Mouse (Mus musculus): ENCODE measurements at regions not wholly inside any gene's neighbourhood (a gene's known extent, or its start where the extent isn't known, plus 50 kb on each side); places are given as distances from the start of the nearest gene placed in this dataset.

GRCm38 (mm10) chr13:5448601-5449000 lies 412.7 kb upstream of the Klf6 start:
- Histone ChIP-seq H3K4me3 (ENCODE audit: extremely low read depth, insufficient read depth, insufficient read length) (no peak overlapping the region), H3K4me1 (ENCODE audit: control insufficient read depth, insufficient read depth, insufficient read length) (0 out of 2 replicates have a peak, but pooled peaks cover 3% of the 10 kb centered on the region), H3K36me3 (ENCODE audit: control insufficient read depth, insufficient read depth, low read length) (no peaks in the 10 kb centered on the region), H3K27me3 (ENCODE audit: control insufficient read depth, insufficient read depth, low read length) (no peaks in the 10 kb centered on the region), H3K27ac (ENCODE audit: insufficient read depth, low read length) (no peak overlapping the region)
- DNase-seq (ENCODE audit: low read depth in 1 of 2, low spot score in 2 of 2) = no peak
- WGBS = 89% methylated on average over 1 of the region's 1 CpGs
- TF ChIP-seq POLR2A (IDR thresholded peaks at IDR 0.05; ENCODE audit: low read depth, low read length) = no peak
- no peak for TF ChIP-seq CTCF (IDR thresholded peaks at IDR 0.05; ENCODE audit: extremely low read depth, insufficient read depth, insufficient read length, insufficient replicate concordance)

GRCm38 (mm10) chr13:5480779-5481178 lies 380.5 kb upstream of the Klf6 start:
- no peaks in the 10 kb centered on the region for H3K4me1 ChIP-seq (ENCODE audit: control insufficient read depth, insufficient read depth, insufficient read length)
- TF ChIP-seq POLR2A (IDR thresholded peaks at IDR 0.05; ENCODE audit: low read depth, low read length) = no peak
- H3K27me3 ChIP-seq (ENCODE audit: control insufficient read depth, insufficient read depth, low read length) = no peaks in the 10 kb centered on the region
- DNase-seq (ENCODE audit: low read depth in 1 of 2, low spot score in 2 of 2) = no peak
- WGBS = 76% methylated on average over 2 of the region's 2 CpGs
- no peaks in the 10 kb centered on the region for H3K36me3 ChIP-seq (ENCODE audit: control insufficient read depth, insufficient read depth, low read length)
- H3K4me3 ChIP-seq (ENCODE audit: extremely low read depth, insufficient read depth, insufficient read length) = no peak overlapping the region
- no peak overlapping the region for H3K27ac ChIP-seq (ENCODE audit: insufficient read depth, low read length)

GRCm38 (mm10) chr13:5492266-5492665 lies 369.0 kb upstream of the Klf6 start:
- Histone ChIP-seq H3K4me3 (ENCODE audit: extremely low read depth, insufficient read depth, insufficient read length) (no peak overlapping the region), H3K4me1 (ENCODE audit: control insufficient read depth, insufficient read depth, insufficient read length) (no peaks in the 10 kb centered on the region), H3K27ac (ENCODE audit: insufficient read depth, low read length) (no peak overlapping the region), H3K36me3 (ENCODE audit: control insufficient read depth, insufficient read depth, low read length) (no peaks in the 10 kb centered on the region), H3K27me3 (ENCODE audit: control insufficient read depth, insufficient read depth, low read length) (no peaks in the 10 kb centered on the region)
- no peak for TF ChIP-seq POLR2A (IDR thresholded peaks at IDR 0.05; ENCODE audit: low read depth, low read length)
- no peak for TF ChIP-seq CTCF (IDR thresholded peaks at IDR 0.05; ENCODE audit: extremely low read depth, insufficient read depth, insufficient read length, insufficient replicate concordance)
- WGBS = 88% methylated on average over 1 of the region's 1 CpGs
- no peak for DNase-seq (ENCODE audit: low read depth in 1 of 2, low spot score in 2 of 2)

- DNase-seq (ENCODE audit: low read depth in 1 of 2, low spot score in 2 of 2) = no peak
- H3K4me1 ChIP-seq (ENCODE audit: control insufficient read depth, insufficient read depth, insufficient read length) = no peaks in the 10 kb centered on the region
- TF ChIP-seq POLR2A (IDR thresholded peaks at IDR 0.05; ENCODE audit: low read depth, low read length) (no peak), CTCF (IDR thresholded peaks at IDR 0.05; ENCODE audit: extremely low read depth, insufficient read depth, insufficient read length, insufficient replicate concordance) (no peak)
- no peaks in the 10 kb centered on the region for H3K27me3 ChIP-seq (ENCODE audit: control insufficient read depth, insufficient read depth, low read length)
- H3K36me3 ChIP-seq (ENCODE audit: control insufficient read depth, insufficient read depth, low read length) = no peaks in the 10 kb centered on the region
- H3K27ac ChIP-seq (ENCODE audit: insufficient read depth, low read length) = no peak overlapping the region
- no peak overlapping the region for H3K4me3 ChIP-seq (ENCODE audit: extremely low read depth, insufficient read depth, insufficient read length)
Observed at GRCm38 (mm10) chr13:5497535-5497934, 363.7 kb upstream of the Klf6 start.

- TF ChIP-seq CTCF (IDR thresholded peaks at IDR 0.05; ENCODE audit: extremely low read depth, insufficient read depth, insufficient read length, insufficient replicate concordance) = no peak
- no peak for TF ChIP-seq POLR2A (IDR thresholded peaks at IDR 0.05; ENCODE audit: low read depth, low read length)
- no peak overlapping the region for H3K4me3 ChIP-seq (ENCODE audit: extremely low read depth, insufficient read depth, insufficient read length)
- H3K4me1 ChIP-seq (ENCODE audit: control insufficient read depth, insufficient read depth, insufficient read length) = no peaks in the 10 kb centered on the region
- no peaks in the 10 kb centered on the region for H3K27me3 ChIP-seq (ENCODE audit: control insufficient read depth, insufficient read depth, low read length)
- DNase-seq (ENCODE audit: low read depth in 1 of 2, low spot score in 2 of 2) = no peak
- no peak overlapping the region for H3K27ac ChIP-seq (ENCODE audit: insufficient read depth, low read length)
- H3K36me3 ChIP-seq (ENCODE audit: control insufficient read depth, insufficient read depth, low read length) = no peaks in the 10 kb centered on the region
Observed at GRCm38 (mm10) chr13:5511784-5512183, 349.5 kb upstream of the Klf6 start.

GRCm38 (mm10) chr13:5515552-5515951 lies 345.7 kb upstream of the Klf6 start:
- no peaks in the 10 kb centered on the region for H3K4me1 ChIP-seq (ENCODE audit: control insufficient read depth, insufficient read depth, insufficient read length)
- no peak for DNase-seq (ENCODE audit: low read depth in 1 of 2, low spot score in 2 of 2)
- H3K27me3 ChIP-seq (ENCODE audit: control insufficient read depth, insufficient read depth, low read length) = no peaks in the 10 kb centered on the region
- no peak overlapping the region for H3K4me3 ChIP-seq (ENCODE audit: extremely low read depth, insufficient read depth, insufficient read length)
- no peak overlapping the region for H3K27ac ChIP-seq (ENCODE audit: insufficient read depth, low read length)
- no peaks in the 10 kb centered on the region for H3K36me3 ChIP-seq (ENCODE audit: control insufficient read depth, insufficient read depth, low read length)
- 79% methylated on average over 2 of the region's 2 CpGs for WGBS
- TF ChIP-seq CTCF (IDR thresholded peaks at IDR 0.05; ENCODE audit: extremely low read depth, insufficient read depth, insufficient read length, insufficient replicate concordance) (no peak), POLR2A (IDR thresholded peaks at IDR 0.05; ENCODE audit: low read depth, low read length) (no peak)

GRCm38 (mm10) chr13:5516088-5516487 lies 345.2 kb upstream of the Klf6 start:
- Histone ChIP-seq H3K36me3 (ENCODE audit: control insufficient read depth, insufficient read depth, low read length) (no peaks in the 10 kb centered on the region), H3K4me1 (ENCODE audit: control insufficient read depth, insufficient read depth, insufficient read length) (no peaks in the 10 kb centered on the region), H3K27me3 (ENCODE audit: control insufficient read depth, insufficient read depth, low read length) (no peaks in the 10 kb centered on the region), H3K4me3 (ENCODE audit: extremely low read depth, insufficient read depth, insufficient read length) (no peak overlapping the region), H3K27ac (ENCODE audit: insufficient read depth, low read length) (no peak overlapping the region)
- TF ChIP-seq CTCF (IDR thresholded peaks at IDR 0.05; ENCODE audit: extremely low read depth, insufficient read depth, insufficient read length, insufficient replicate concordance) = no peak
- no peak for TF ChIP-seq POLR2A (IDR thresholded peaks at IDR 0.05; ENCODE audit: low read depth, low read length)
- no peak for DNase-seq (ENCODE audit: low read depth in 1 of 2, low spot score in 2 of 2)
- 95% methylated on average over 2 of the region's 2 CpGs for WGBS
